Mouse (Mus musculus): ENCODE data around the gene Zdhhc24. TPM values are rescaled to one million over a fixed set of nuclear protein-coding genes. Genes with fewer than 3 reads are reported as not detected.

Zdhhc24 gene
- total and polyA plus RNA-seq, 2 experiments from 2014 or later: 5.9 to 8.7 TPM

DNA sequence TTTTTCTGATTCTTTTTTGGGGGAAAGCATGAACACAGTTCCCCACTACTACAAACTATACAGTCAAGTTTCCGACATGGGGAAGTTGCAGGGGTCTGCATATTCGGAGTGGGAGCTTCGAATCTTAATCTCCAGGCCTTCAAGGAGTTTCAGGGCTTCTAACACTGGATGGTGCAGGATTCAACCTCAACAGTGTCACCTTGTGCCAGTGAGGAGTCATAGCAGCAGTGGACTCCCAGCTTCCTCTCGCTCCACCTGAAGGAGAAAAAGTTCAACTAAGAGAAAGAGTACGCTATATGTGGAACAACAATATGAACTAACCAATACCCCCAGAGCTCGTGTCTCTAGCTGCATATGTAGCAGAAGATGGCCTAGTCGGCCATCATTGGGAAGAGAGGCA is 31.0 kb upstream of the Zdhhc24 start:
- peak; percentile 51 for DNase-seq (ENCODE audit: low spot score)
- no peak overlapping the region for H3K4me2 ChIP-seq (ENCODE audit: low read depth, low read length)
- no peak overlapping the region for H3K27ac ChIP-seq (ENCODE audit: low read depth)
- no peak overlapping the region for H3K4me3 ChIP-seq (ENCODE audit: low read depth, low read length)
- no peaks in the 10 kb centered on the region for H3K4me1 ChIP-seq (ENCODE audit: control insufficient read depth, insufficient read depth)
- TF ChIP-seq EP300 (IDR thresholded peaks at IDR 0.05; ENCODE audit: low read depth): no peak
- TF ChIP-seq CTCF (IDR thresholded peaks at IDR 0.05; ENCODE audit: low read depth): peak; percentile 67
- no peak overlapping the region for H3K9ac ChIP-seq (replicated peaks; ENCODE audit: low read depth, low read length)
- no peaks in the 10 kb centered on the region for H3K36me3 ChIP-seq (replicated peaks; ENCODE audit: control insufficient read depth, insufficient read depth, low read length)
- ATAC-seq (ENCODE audit: insufficient read depth, low read depth): no peak
- H3K27me3 ChIP-seq (ENCODE audit: control insufficient read depth, insufficient read depth, low read length): 0 out of 2 replicates have a peak, but pooled peaks cover 4% of the 10 kb centered on the region
- WGBS: 22% methylated on average over 7 of the region's 7 CpGs
- H3K9me3 ChIP-seq (replicated peaks; ENCODE audit: control insufficient read depth, low read length): no peaks in the 10 kb centered on the region

DNA sequence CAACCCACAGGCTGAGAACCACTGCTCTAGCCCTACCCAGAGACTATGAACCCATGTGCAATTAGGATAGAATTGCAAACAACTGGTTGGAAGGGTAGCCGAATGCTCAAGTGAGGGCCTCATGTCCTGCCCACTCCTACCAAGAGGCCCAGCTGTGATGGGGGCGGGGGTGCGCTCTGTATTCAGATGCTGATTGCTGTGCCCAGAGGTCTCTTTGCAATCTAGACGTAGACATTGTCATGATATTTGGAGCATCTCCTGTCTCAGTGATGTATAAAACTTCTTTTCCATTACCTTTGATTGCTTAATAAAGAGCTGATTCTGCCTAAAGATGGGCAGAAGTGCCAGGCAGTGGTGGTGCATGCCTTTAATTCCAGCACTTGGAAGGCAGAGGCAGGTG is 28.7 kb upstream of the Zdhhc24 start:
- no peak overlapping the region for H3K4me3 ChIP-seq (ENCODE audit: low read depth, low read length)
- H3K9ac ChIP-seq (replicated peaks; ENCODE audit: low read depth, low read length): no peak overlapping the region
- WGBS: 54% methylated on average over 4 of the region's 4 CpGs
- no peaks in the 10 kb centered on the region for H3K27me3 ChIP-seq (ENCODE audit: control insufficient read depth, insufficient read depth, low read length)
- DNase-seq (ENCODE audit: low spot score): no peak
- no peak for TF ChIP-seq CTCF (IDR thresholded peaks at IDR 0.05; ENCODE audit: low read depth)
- no peak for TF ChIP-seq EP300 (IDR thresholded peaks at IDR 0.05; ENCODE audit: low read depth)
- H3K27ac ChIP-seq (ENCODE audit: low read depth): no peak overlapping the region
- no peak overlapping the region for H3K4me2 ChIP-seq (ENCODE audit: low read depth, low read length)
- H3K36me3 ChIP-seq (replicated peaks; ENCODE audit: control insufficient read depth, insufficient read depth, low read length): no peaks in the 10 kb centered on the region
- ATAC-seq (ENCODE audit: insufficient read depth, low read depth): no peak
- H3K9me3 ChIP-seq (replicated peaks; ENCODE audit: control insufficient read depth, low read length): no peaks in the 10 kb centered on the region
- H3K4me1 ChIP-seq (ENCODE audit: control insufficient read depth, insufficient read depth): no peaks in the 10 kb centered on the region

DNA sequence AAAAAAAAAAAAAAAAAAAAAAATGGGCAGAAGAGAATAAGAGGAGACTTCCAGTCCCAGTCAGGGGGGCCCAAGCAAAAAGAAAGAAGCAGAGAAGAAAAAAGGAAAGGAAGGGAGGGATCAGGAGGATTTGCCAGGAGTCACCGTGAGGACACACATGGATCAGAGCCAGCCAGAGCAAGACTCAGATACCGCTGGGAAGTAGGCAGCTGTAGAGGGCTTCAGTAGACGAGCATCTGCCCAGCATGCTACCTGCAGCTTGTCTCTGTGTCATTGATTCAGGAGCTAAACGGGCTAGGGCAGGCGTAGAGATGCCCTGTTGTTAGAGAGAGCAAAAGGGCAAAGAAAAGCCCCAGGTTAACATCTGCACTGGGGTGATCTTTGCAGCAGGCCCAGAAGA is 28.2 kb upstream of the Zdhhc24 start:
- DNase-seq (ENCODE audit: low spot score) (no peak), ATAC-seq (ENCODE audit: insufficient read depth, low read depth) (no peak)
- Histone ChIP-seq H3K4me2 (ENCODE audit: low read depth, low read length) (no peak overlapping the region), H3K4me1 (ENCODE audit: control insufficient read depth, insufficient read depth) (0 out of 2 replicates have a peak, but pooled peaks cover under 1% of the 10 kb centered on the region), H3K27me3 (ENCODE audit: control insufficient read depth, insufficient read depth, low read length) (no peaks in the 10 kb centered on the region), H3K9me3 (replicated peaks; ENCODE audit: control insufficient read depth, low read length) (no peaks in the 10 kb centered on the region), H3K36me3 (replicated peaks; ENCODE audit: control insufficient read depth, insufficient read depth, low read length) (no peaks in the 10 kb centered on the region), H3K4me3 (ENCODE audit: low read depth, low read length) (no peak overlapping the region), H3K9ac (replicated peaks; ENCODE audit: low read depth, low read length) (no peak overlapping the region), H3K27ac (ENCODE audit: low read depth) (no peak overlapping the region)
- 27% methylated on average over 5 of the region's 5 CpGs for WGBS
- TF ChIP-seq CTCF (IDR thresholded peaks at IDR 0.05; ENCODE audit: low read depth) (no peak), EP300 (IDR thresholded peaks at IDR 0.05; ENCODE audit: low read depth) (no peak)

DNA sequence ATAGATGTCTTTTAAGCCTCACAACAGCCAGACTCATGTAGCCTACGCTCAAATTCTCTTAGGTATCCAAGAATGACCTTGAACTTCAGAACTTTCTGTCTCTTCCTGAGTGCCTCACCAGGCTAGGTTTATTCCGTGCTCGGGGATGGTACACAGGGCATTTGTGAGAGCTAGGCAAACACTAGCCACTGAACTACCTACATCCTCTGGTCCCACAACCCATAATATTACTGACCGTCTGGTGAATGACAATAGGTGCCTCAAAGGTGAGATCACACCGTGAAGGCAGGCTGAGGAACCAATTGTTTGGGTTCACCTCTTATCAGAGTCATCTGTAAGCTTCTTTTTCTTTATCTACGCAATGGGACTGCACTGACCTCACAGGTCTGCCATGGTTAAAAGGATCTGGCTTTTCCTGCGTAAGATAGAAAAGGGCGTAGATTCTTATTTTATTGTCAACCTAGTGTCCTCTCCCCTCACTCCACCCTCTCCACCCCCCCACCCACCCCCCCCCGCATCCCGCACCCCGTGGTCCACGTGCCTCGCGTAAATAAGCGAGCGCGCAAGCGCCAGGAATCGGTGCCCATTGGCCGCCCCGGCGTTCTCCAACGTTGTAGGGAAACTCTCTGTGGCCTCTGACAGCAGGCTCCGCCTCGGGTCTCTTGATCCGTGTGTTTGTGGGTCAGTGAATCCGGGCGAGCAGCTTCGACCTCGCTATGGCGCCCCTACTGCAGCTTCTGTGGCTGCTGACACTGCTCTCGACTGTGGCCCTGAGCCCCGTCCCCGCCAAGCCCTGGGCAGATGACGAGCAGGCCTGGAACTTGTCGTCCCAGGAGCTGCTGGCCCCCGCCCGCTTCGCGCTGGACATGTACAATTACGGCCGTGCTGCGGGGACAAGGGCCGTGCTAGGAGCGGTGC is 23.7 kb upstream of the Zdhhc24 start, which contains the start of gene Ctsf:
TSS of gene Ctsf (plus strand) at position 579 of the 918 bp plus-strand sequence.
- Histone ChIP-seq H3K4me1 (ENCODE audit: control insufficient read depth, insufficient read depth) (0 out of 2 replicates have a peak, but pooled peaks cover 6% of the 10 kb centered on the region), H3K4me2 (ENCODE audit: low read depth, low read length) (peak within 1 kb of the TSS; percentile 95), H3K9me3 (replicated peaks; ENCODE audit: control insufficient read depth, low read length) (no peaks in the 10 kb centered on the region), H3K27me3 (ENCODE audit: control insufficient read depth, insufficient read depth, low read length) (no peaks in the 10 kb centered on the region), H3K27ac (ENCODE audit: low read depth) (peak within 1 kb of the TSS; percentile 56; the same call in 1 of the 2 replicates), H3K4me3 (ENCODE audit: low read depth, low read length) (peak within 1 kb of the TSS; percentile 56), H3K36me3 (replicated peaks; ENCODE audit: control insufficient read depth, insufficient read depth, low read length) (no peaks in the 10 kb centered on the region), H3K9ac (replicated peaks; ENCODE audit: low read depth, low read length) (peak within 1 kb of the TSS; percentile 56)
- peak; percentile 79 for DNase-seq (ENCODE audit: low spot score)
- peak; percentile 92 for ATAC-seq (ENCODE audit: insufficient read depth, low read depth)
- TF ChIP-seq EP300 (IDR thresholded peaks at IDR 0.05; ENCODE audit: low read depth) (no peak), CTCF (IDR thresholded peaks at IDR 0.05; ENCODE audit: low read depth) (no peak)
- WGBS: 3% methylated on average over 45 of the region's 45 CpGs

DNA sequence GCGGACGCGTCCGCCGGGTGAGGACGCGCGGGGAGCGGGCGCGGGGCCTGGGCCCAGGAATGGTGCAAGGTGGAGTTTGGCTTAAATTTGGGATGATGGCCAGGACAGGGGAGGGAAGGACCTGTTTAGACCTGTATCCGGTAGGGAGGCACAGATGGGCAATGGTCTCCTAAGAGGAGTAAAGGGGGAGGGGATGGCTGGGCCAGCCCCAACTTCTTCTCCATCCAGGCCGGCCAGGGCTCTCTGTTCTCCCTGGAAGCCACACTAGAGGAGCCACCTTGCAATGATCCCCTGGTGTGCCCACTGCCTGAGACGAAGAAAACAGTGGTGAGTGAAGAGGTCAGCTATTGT is 23.0 kb upstream of the Zdhhc24 start:
- H3K27ac ChIP-seq (ENCODE audit: low read depth): peak overlapping the region; percentile 56; the same call in 1 of the 2 replicates
- DNase-seq (ENCODE audit: low spot score) (no peak), ATAC-seq (ENCODE audit: insufficient read depth, low read depth) (no peak; the same call in 1 of the 2 replicates)
- no peak for TF ChIP-seq EP300 (IDR thresholded peaks at IDR 0.05; ENCODE audit: low read depth)
- TF ChIP-seq CTCF (IDR thresholded peaks at IDR 0.05; ENCODE audit: low read depth): no peak
- peak overlapping the region; percentile 95 for H3K4me2 ChIP-seq (ENCODE audit: low read depth, low read length)
- H3K4me3 ChIP-seq (ENCODE audit: low read depth, low read length): peak overlapping the region; percentile 56
- 2% methylated on average over 14 of the region's 14 CpGs for WGBS
- H3K4me1 ChIP-seq (ENCODE audit: control insufficient read depth, insufficient read depth): 0 out of 2 replicates have a peak, but pooled peaks cover 6% of the 10 kb centered on the region
- H3K9ac ChIP-seq (replicated peaks; ENCODE audit: low read depth, low read length): peak overlapping the region; percentile 56
- no peaks in the 10 kb centered on the region; the same call in 1 of the 2 replicates for H3K36me3 ChIP-seq (replicated peaks; ENCODE audit: control insufficient read depth, insufficient read depth, low read length)
- no peaks in the 10 kb centered on the region for H3K27me3 ChIP-seq (ENCODE audit: control insufficient read depth, insufficient read depth, low read length)
- H3K9me3 ChIP-seq (replicated peaks; ENCODE audit: control insufficient read depth, low read length): no peaks in the 10 kb centered on the region
